Mouse (Mus musculus): ENCODE data around the gene Vmn2r35.
"Not testable (repeated sequence)": the region's sequence is repeated elsewhere in the genome, so short reads cannot be mapped to it uniquely, and the experiment has no call there.

The Vmn2r35 gene

DNA sequence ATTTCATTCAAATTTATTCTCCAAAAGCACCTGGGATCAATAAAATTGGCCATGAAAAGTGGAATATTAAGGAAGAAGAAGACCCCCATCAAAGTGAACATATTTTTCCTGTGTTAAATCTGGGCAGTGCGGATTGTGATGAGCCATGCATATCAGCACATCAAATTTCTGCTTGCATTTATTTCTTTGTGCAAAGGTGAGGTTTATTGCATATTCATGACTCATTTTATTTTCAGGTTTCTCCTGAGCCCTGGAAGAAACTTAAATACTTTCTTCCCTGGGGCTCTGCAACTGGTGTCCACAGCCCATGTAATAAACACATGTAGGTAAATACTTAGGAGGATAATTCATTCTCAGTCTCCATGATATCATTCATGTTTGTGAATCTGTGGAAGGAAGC, at the start of gene Vmn2r35:
Gene Vmn2r35 (minus strand): TSS at position 101 of the 400 bp plus-strand sequence.
- not testable (repeated sequence) for DNase-seq (ENCODE audit: low spot score)

GRCm38 (mm10) chr7:7794196-7794595, 25.5 kb downstream of the Vmn2r35 start:
- peak; percentile 8 for DNase-seq (ENCODE audit: low spot score)

Measured in testis, postnatal 10 days (tissue).